Mouse (Mus musculus): ENCODE data around the gene Clstn1. TPM values are rescaled to one million over a fixed set of nuclear protein-coding genes. Genes with fewer than 3 reads are reported as not detected.

Gene Clstn1
- total RNA-seq, 1 experiment from 2014 or later: 15.2 TPM

DNA sequence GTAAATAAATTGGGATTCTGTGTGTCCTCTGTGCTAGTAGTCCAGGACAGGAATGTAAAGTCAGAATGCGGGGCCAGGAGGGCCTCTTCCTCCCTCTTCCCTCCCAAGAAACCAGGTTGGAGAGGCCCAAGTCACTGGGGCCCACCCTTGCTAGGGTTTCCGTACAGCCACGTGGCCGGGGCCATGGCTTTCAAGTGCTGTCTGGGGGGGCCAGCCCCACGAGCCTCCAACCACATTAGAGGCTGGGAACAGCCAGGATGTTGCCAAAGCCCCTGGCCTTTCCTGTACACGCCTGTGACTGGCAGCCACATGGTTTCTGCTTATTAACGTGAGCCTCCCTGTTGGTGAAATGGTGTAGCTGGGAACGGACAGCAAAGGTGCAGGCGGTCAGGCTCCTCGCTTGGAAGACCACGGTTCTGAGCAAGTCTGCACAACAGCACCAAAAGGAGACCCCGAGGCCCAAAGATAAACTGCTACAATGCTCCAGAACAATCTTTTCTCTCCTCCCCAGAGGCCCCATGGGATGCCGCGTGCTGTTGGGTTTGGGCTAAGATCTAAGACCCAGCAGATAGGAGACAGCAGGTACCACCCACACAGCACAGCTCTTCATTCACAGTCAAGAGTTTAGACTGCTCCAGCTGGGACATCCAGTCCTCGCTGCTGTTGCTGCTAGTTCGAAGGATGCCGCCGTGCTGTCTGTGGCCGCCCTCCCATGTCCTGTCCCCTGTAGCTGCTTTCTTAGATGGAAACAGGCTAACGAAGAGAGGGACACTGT, 62.0 kb downstream of the Clstn1 start:
- ATAC-seq (replicated peaks in 1 of 2; ENCODE audit: insufficient read depth in 1 of 2, low FRiP score in 2 of 2, low TSS enrichment in 1 of 2, low read depth in 1 of 2, poor library complexity in 2 of 2, severe bottlenecking in 2 of 2): peak; percentile 68 to 72

GRCm38 (mm10) chr4:149650493-149651193, 64.4 kb downstream of the Clstn1 start:
- ATAC-seq (replicated peaks in 1 of 2; ENCODE audit: insufficient read depth in 1 of 2, low FRiP score in 2 of 2, low TSS enrichment in 1 of 2, low read depth in 1 of 2, poor library complexity in 2 of 2, severe bottlenecking in 2 of 2): no peak

DNA sequence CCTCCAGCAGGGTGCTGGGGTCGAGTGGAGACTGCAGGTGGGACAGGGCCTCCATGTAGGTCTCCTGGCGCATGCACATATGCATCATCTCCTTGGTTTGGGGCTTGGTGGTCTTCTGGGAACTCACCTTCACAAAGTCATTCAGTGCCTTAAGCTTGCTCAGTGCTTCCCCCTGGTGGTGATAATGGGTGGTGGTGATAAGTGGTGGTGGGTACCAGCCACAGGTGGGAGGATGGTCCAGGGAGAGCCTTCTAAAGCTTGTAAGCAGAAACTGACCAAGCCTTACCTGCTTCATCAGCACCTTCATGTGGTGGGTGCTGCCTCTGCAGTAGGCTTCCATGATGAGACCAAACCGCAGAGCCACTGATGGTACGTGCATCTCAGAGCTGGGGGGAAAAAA, 68.0 kb downstream of the Clstn1 start:
- 0 out of 4 replicates have a peak, but pooled peaks of 1 of the 2 experiments have one; percentile 9 for ATAC-seq (replicated peaks in 1 of 2; ENCODE audit: insufficient read depth in 1 of 2, low FRiP score in 2 of 2, low TSS enrichment in 1 of 2, low read depth in 1 of 2, poor library complexity in 2 of 2, severe bottlenecking in 2 of 2)

- peak; percentile 83 to 87 for ATAC-seq (replicated peaks in 1 of 2; ENCODE audit: insufficient read depth in 1 of 2, low FRiP score in 2 of 2, low TSS enrichment in 1 of 2, low read depth in 1 of 2, poor library complexity in 2 of 2, severe bottlenecking in 2 of 2)
Observed at GRCm38 (mm10) chr4:149657858-149658416, 71.7 kb downstream of the Clstn1 start.

DNA sequence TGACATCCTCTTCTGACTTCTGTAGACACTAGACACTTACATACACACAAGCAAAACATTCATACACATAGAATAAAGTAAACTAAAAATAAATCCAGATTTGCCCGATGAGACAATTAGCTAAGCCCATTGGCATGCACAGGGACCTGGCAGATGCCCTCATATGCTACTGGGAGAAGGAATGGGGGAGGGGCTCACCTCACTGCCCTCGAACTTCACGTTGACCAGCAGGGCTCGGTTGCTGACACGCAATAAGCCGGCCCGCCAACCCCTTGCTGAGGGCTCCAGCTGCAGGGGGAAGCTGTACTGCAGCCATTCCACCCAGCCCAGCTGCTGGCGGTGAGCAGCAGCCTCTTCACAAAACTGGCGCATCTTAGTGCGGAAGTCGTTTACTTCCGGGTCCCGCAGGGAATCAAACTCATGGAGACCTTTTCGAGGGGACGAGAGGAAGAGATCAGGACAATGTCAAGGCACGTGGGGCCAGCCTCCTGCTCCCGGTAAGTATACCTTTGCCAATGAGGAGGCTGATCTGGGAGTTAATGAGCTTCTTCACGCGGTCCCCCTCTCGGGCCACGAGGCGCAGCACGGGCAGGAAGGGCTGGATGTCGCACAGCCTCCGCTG, 73.3 kb downstream of the Clstn1 start:
- ATAC-seq (replicated peaks in 1 of 2; ENCODE audit: insufficient read depth in 1 of 2, low FRiP score in 2 of 2, low TSS enrichment in 1 of 2, low read depth in 1 of 2, poor library complexity in 2 of 2, severe bottlenecking in 2 of 2): no peak

GRCm38 (mm10) chr4:149660598-149660997, 74.3 kb downstream of the Clstn1 start:
- no peak for ATAC-seq (replicated peaks in 1 of 2; ENCODE audit: insufficient read depth in 1 of 2, low FRiP score in 2 of 2, low TSS enrichment in 1 of 2, low read depth in 1 of 2, poor library complexity in 2 of 2, severe bottlenecking in 2 of 2)

DNA sequence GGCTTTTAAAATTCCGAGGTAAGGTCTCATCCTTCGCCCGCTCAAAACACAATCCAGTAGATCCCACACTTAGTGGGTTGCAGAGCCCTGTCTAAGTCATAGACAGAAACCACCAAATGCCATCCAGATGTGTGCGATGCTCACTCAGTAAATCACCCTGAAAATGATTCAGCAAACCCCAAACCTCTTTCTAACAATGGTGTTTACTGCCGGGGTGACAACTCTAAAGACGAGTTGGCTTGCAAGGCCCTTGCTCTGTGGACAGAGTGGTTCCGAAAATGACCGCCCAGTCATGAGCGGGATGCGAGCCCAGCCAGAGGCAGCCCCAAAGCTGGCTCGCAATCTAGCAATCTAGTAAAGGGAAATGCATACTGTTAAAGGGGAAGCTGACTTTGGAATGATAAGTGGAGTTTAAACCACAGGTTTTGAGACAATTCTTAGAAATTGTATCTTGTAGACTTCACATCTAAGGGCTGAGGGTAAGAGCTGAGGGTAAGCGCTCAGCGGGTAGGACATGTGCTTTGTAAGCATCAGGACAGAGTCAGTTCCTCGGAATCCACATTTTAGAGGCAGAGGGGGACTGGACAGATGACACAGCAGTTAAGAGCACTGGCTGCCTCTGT, 75.8 kb downstream of the Clstn1 start:
- ATAC-seq (replicated peaks in 1 of 2; ENCODE audit: insufficient read depth in 1 of 2, low FRiP score in 2 of 2, low TSS enrichment in 1 of 2, low read depth in 1 of 2, poor library complexity in 2 of 2, severe bottlenecking in 2 of 2): peak; percentile 47 to 51

GRCm38 (mm10) chr4:149663849-149664503, 77.7 kb downstream of the Clstn1 start:
- ATAC-seq (replicated peaks in 1 of 2; ENCODE audit: insufficient read depth in 1 of 2, low FRiP score in 2 of 2, low TSS enrichment in 1 of 2, low read depth in 1 of 2, poor library complexity in 2 of 2, severe bottlenecking in 2 of 2): peak in 1 of 2 experiments; percentile 22; a peak in 2 of 4 replicates

DNA sequence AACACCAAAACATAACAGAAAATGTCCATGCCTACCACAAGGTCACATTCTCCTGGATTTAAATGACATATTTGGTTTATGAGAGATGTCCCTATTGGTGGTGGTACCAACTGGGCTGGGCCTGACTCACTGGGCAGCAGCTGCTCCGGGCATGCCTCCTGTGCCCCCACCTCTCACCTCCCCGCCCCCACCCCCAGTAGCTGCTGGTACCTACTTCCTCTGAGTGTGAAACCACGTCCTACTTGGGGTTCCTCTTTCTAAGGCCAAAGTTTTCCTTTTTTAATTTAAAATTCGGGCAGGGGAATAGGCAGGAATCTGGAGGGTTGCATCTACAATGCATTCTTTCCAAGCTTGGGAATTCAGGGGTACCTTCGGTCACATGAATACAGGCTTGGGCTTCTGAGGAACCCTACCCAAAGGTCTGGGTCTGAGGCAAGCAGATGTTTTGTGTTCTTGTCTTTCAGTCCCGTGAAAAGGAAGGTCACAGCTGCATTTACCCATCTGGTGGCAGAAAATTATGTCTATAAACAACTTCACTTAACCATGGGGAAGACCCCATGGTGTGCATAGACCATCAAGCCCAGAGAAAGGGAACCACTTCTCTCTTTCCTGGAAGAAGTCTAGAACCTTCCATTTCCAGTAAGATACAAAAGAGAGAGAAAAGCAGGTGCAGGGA, 78.9 kb downstream of the Clstn1 start:
- ATAC-seq (replicated peaks in 1 of 2; ENCODE audit: insufficient read depth in 1 of 2, low FRiP score in 2 of 2, low TSS enrichment in 1 of 2, low read depth in 1 of 2, poor library complexity in 2 of 2, severe bottlenecking in 2 of 2): peak; percentile 51 to 59; a peak in 1 of 4 replicates

GRCm38 (mm10) chr4:149665692-149666090, 79.4 kb downstream of the Clstn1 start:
- no peak for ATAC-seq (replicated peaks in 1 of 2; ENCODE audit: insufficient read depth in 1 of 2, low FRiP score in 2 of 2, low TSS enrichment in 1 of 2, low read depth in 1 of 2, poor library complexity in 2 of 2, severe bottlenecking in 2 of 2)

- no peak for ATAC-seq (replicated peaks in 1 of 2; ENCODE audit: insufficient read depth in 1 of 2, low FRiP score in 2 of 2, low TSS enrichment in 1 of 2, low read depth in 1 of 2, poor library complexity in 2 of 2, severe bottlenecking in 2 of 2)
Observed at GRCm38 (mm10) chr4:149671175-149671574, 84.9 kb downstream of the Clstn1 start.

DNA sequence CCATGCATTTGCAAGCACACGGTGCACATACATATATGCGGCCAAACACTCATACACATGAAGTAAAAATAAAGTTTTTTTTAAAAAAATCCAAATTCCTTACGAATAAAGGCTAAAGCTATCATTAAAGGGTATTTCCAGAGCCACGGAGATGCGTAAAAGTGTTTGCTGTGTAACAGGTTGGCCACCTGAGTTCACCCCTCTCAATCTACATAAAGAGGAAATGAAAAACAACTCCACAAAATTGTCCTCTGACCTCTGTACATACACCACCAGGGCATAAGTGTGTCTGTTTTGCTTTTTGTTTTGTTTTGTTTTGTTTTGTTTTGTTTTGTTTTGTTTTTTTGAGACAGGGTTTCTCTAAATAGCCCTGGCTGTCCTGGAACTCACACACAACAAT, 86.5 kb downstream of the Clstn1 start:
- no peak for ATAC-seq (replicated peaks in 1 of 2; ENCODE audit: insufficient read depth in 1 of 2, low FRiP score in 2 of 2, low TSS enrichment in 1 of 2, low read depth in 1 of 2, poor library complexity in 2 of 2, severe bottlenecking in 2 of 2)

DNA sequence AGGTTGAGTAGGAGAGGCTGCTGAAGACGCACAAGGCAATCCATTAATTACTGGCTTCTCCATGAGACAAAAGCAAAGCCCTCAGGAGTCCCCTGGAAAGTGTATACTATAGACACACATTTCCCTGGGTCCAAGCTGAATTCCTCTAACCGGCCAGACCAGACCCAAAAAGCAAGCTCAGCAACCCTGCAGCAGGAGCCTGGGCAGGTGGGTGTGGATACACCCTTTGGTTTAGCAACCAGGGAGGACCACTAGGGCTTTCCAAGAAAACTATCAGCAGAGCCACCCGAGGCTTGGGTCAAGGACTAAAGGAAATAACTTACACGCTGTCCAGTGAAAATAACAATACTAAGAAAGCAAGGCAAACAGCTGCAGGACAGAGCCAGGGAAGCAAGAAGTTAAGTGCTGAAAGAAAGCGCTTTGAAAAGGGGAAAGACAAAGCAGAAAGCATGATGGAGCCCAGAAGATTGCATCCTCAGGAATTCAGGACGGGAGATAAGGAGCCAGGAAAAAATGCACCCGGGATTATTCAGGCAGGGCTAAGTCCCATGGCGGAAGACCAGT, 88.6 kb downstream of the Clstn1 start:
- ATAC-seq (replicated peaks in 1 of 2; ENCODE audit: insufficient read depth in 1 of 2, low FRiP score in 2 of 2, low TSS enrichment in 1 of 2, low read depth in 1 of 2, poor library complexity in 2 of 2, severe bottlenecking in 2 of 2): no peak

DNA sequence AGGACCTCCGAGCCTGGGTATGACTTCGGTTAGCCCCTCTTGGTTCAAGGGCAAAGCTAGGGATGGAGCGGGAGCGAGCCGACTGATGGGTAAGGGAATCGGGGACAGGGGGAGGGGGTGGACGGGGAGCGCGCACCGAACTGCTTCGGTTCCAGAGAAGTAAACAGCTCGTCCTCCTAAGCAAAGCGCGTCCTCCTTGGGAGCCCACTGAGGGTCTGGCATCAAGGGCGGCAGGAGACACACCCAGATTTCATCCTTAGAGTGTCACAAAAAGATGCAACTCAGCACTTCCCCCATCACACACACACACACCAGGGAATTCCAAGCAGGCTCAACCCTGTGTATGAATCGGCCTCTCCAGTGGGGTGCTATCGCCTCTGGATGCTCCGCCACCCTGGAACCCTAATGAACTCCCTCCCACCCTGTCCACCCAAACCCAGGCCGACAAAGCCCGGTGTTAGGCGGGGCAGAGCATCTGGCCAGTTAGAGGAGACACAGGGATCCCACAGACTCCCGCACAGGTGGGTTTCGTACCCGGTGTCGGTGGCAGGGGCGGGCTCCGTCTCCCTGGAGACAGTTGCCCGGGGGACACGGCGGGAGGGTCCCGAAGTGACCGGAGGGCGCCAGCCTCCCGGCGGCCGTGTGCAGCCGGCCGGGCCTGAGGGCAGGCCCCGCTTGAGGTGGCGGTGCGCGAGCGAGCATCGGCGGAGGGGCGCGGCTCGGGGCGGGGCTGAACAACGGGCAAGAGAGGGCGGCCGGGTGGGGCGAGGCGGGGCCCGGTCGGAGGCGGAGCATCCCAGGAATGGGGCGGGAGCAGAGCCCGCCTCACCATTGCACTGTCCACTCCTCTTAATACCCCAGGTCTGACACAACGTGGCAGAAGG, 89.4 kb downstream of the Clstn1 start:
- peak; percentile 85 to 91 for ATAC-seq (replicated peaks in 1 of 2; ENCODE audit: insufficient read depth in 1 of 2, low FRiP score in 2 of 2, low TSS enrichment in 1 of 2, low read depth in 1 of 2, poor library complexity in 2 of 2, severe bottlenecking in 2 of 2)

- ATAC-seq (replicated peaks in 1 of 2; ENCODE audit: insufficient read depth in 1 of 2, low FRiP score in 2 of 2, low TSS enrichment in 1 of 2, low read depth in 1 of 2, poor library complexity in 2 of 2, severe bottlenecking in 2 of 2): no peak
Observed at GRCm38 (mm10) chr4:149678006-149678405, 91.7 kb downstream of the Clstn1 start.

Data from hematopoietic stem cell, adult 5-6 weeks (primary cell).